Mouse (Mus musculus): ENCODE results near the gene Slc25a21. TPM values are rescaled to one million over a fixed set of nuclear protein-coding genes. Genes with fewer than 3 reads are reported as not detected.

The Slc25a21 gene
- polyA plus RNA-seq, 1 experiment from 2014 or later, result 0.46 TPM

GRCm38 (mm10) chr12:56944265-56944664 is 253.0 kb downstream of the Slc25a21 start:
- Histone ChIP-seq H3K4me2 (ENCODE audit: low read depth, low read length) (no peak overlapping the region), H3K27ac (ENCODE audit: low read length) (no peak overlapping the region), H3K9ac (ENCODE audit: low read length) (no peak overlapping the region), H3K4me1 (ENCODE audit: control insufficient read depth, insufficient read depth, low read length) (no peaks in the 10 kb centered on the region), H3K4me3 (ENCODE audit: low read length) (no peak overlapping the region), H3K9me3 (replicated peaks; ENCODE audit: control insufficient read depth, low read length) (no peaks in the 10 kb centered on the region), H3K36me3 (ENCODE audit: control insufficient read depth, insufficient read depth) (no peaks in the 10 kb centered on the region), H3K27me3 (ENCODE audit: control insufficient read depth, insufficient read depth, low read length) (no peaks in the 10 kb centered on the region)
- WGBS, result 68% methylated on average over 1 of the region's 1 CpGs
- no peak for ATAC-seq (replicated peaks; ENCODE audit: extremely low read depth, insufficient read depth, low FRiP score)

GRCm38 (mm10) chr12:56940861-56941260 is 256.4 kb downstream of the Slc25a21 start:
- ATAC-seq (replicated peaks; ENCODE audit: extremely low read depth, insufficient read depth, low FRiP score), result no peak
- 53% methylated on average over 3 of the region's 3 CpGs for WGBS
- no peak overlapping the region for H3K27ac ChIP-seq (ENCODE audit: low read length)

GRCm38 (mm10) chr12:56918145-56918544 is 279.1 kb downstream of the Slc25a21 start:
- WGBS, result 70% methylated on average over 6 of the region's 6 CpGs
- H3K27ac ChIP-seq (ENCODE audit: low read length), result no peak overlapping the region
- no peak for ATAC-seq (replicated peaks; ENCODE audit: extremely low read depth, insufficient read depth, low FRiP score)
- no peak overlapping the region for H3K4me3 ChIP-seq (ENCODE audit: low read length)
- no peaks in the 10 kb centered on the region for H3K9me3 ChIP-seq (replicated peaks; ENCODE audit: control insufficient read depth, low read length)
- H3K4me1 ChIP-seq (ENCODE audit: control insufficient read depth, insufficient read depth, low read length), result no peaks in the 10 kb centered on the region
- no peaks in the 10 kb centered on the region for H3K36me3 ChIP-seq (ENCODE audit: control insufficient read depth, insufficient read depth)
- no peak overlapping the region for H3K9ac ChIP-seq (ENCODE audit: low read length)
- H3K4me2 ChIP-seq (ENCODE audit: low read depth, low read length), result no peak overlapping the region
- no peaks in the 10 kb centered on the region for H3K27me3 ChIP-seq (ENCODE audit: control insufficient read depth, insufficient read depth, low read length)

More at GRCm38 (mm10) chr12:56940861-56941260, 256.4 kb downstream of the Slc25a21 start:
- H3K9ac ChIP-seq (ENCODE audit: low read length), result no peak overlapping the region
- no peaks in the 10 kb centered on the region for H3K27me3 ChIP-seq (ENCODE audit: control insufficient read depth, insufficient read depth, low read length)
- no peak overlapping the region for H3K4me3 ChIP-seq (ENCODE audit: low read length)
- no peaks in the 10 kb centered on the region for H3K9me3 ChIP-seq (replicated peaks; ENCODE audit: control insufficient read depth, low read length)
- H3K4me1 ChIP-seq (ENCODE audit: control insufficient read depth, insufficient read depth, low read length), result no peaks in the 10 kb centered on the region
- no peak overlapping the region for H3K4me2 ChIP-seq (ENCODE audit: low read depth, low read length)
- no peaks in the 10 kb centered on the region for H3K36me3 ChIP-seq (ENCODE audit: control insufficient read depth, insufficient read depth)

- no peak overlapping the region for H3K4me3 ChIP-seq (ENCODE audit: low read length)
- no peaks in the 10 kb centered on the region for H3K9me3 ChIP-seq (replicated peaks; ENCODE audit: control insufficient read depth, low read length)
- no peak overlapping the region for H3K9ac ChIP-seq (ENCODE audit: low read length)
- H3K27me3 ChIP-seq (ENCODE audit: control insufficient read depth, insufficient read depth, low read length), result no peaks in the 10 kb centered on the region
- H3K4me2 ChIP-seq (ENCODE audit: low read depth, low read length), result no peak overlapping the region
- WGBS, result 59% methylated on average over 5 of the region's 5 CpGs
- no peak overlapping the region for H3K27ac ChIP-seq (ENCODE audit: low read length)
- H3K36me3 ChIP-seq (ENCODE audit: control insufficient read depth, insufficient read depth), result no peaks in the 10 kb centered on the region
- no peak for ATAC-seq (replicated peaks; ENCODE audit: extremely low read depth, insufficient read depth, low FRiP score)
- no peaks in the 10 kb centered on the region for H3K4me1 ChIP-seq (ENCODE audit: control insufficient read depth, insufficient read depth, low read length)
These were observed 290.8 kb downstream of the Slc25a21 start for GRCm38 (mm10) chr12:56906476-56906875.

- ATAC-seq (replicated peaks; ENCODE audit: extremely low read depth, insufficient read depth, low FRiP score), result no peak
- no peaks in the 10 kb centered on the region for H3K36me3 ChIP-seq (ENCODE audit: control insufficient read depth, insufficient read depth)
- H3K9me3 ChIP-seq (replicated peaks; ENCODE audit: control insufficient read depth, low read length), result no peaks in the 10 kb centered on the region
- H3K4me3 ChIP-seq (ENCODE audit: low read length), result no peak overlapping the region
- 34% methylated on average over 9 of the region's 9 CpGs for WGBS
- H3K4me2 ChIP-seq (ENCODE audit: low read depth, low read length), result no peak overlapping the region
- H3K27me3 ChIP-seq (ENCODE audit: control insufficient read depth, insufficient read depth, low read length), result no peaks in the 10 kb centered on the region
- H3K9ac ChIP-seq (ENCODE audit: low read length), result no peak overlapping the region
- H3K4me1 ChIP-seq (ENCODE audit: control insufficient read depth, insufficient read depth, low read length), result no peaks in the 10 kb centered on the region
- H3K27ac ChIP-seq (ENCODE audit: low read length), result no peak overlapping the region
These were observed 291.5 kb downstream of the Slc25a21 start for GRCm38 (mm10) chr12:56905652-56906305.

- Histone ChIP-seq H3K4me2 (ENCODE audit: low read depth, low read length) (no peak overlapping the region), H3K9me3 (replicated peaks; ENCODE audit: control insufficient read depth, low read length) (no peaks in the 10 kb centered on the region), H3K4me3 (ENCODE audit: low read length) (no peak overlapping the region), H3K27ac (ENCODE audit: low read length) (no peak overlapping the region), H3K9ac (ENCODE audit: low read length) (no peak overlapping the region), H3K27me3 (ENCODE audit: control insufficient read depth, insufficient read depth, low read length) (no peaks in the 10 kb centered on the region), H3K36me3 (ENCODE audit: control insufficient read depth, insufficient read depth) (no peaks in the 10 kb centered on the region), H3K4me1 (ENCODE audit: control insufficient read depth, insufficient read depth, low read length) (no peaks in the 10 kb centered on the region)
- WGBS, result 49% methylated on average over 7 of the region's 7 CpGs
- ATAC-seq (replicated peaks; ENCODE audit: extremely low read depth, insufficient read depth, low FRiP score), result no peak
These were observed 292.1 kb downstream of the Slc25a21 start for GRCm38 (mm10) chr12:56905222-56905621.

GRCm38 (mm10) chr12:56902774-56903456 is 294.4 kb downstream of the Slc25a21 start:
- no peak overlapping the region for H3K4me2 ChIP-seq (ENCODE audit: low read depth, low read length)
- no peak overlapping the region for H3K27ac ChIP-seq (ENCODE audit: low read length)
- 80% methylated on average over 8 of the region's 8 CpGs for WGBS
- no peaks in the 10 kb centered on the region for H3K27me3 ChIP-seq (ENCODE audit: control insufficient read depth, insufficient read depth, low read length)
- H3K4me3 ChIP-seq (ENCODE audit: low read length), result no peak overlapping the region
- H3K9me3 ChIP-seq (replicated peaks; ENCODE audit: control insufficient read depth, low read length), result no peaks in the 10 kb centered on the region
- ATAC-seq (replicated peaks; ENCODE audit: extremely low read depth, insufficient read depth, low FRiP score), result no peak
- no peak overlapping the region for H3K9ac ChIP-seq (ENCODE audit: low read length)
- H3K36me3 ChIP-seq (ENCODE audit: control insufficient read depth, insufficient read depth), result no peaks in the 10 kb centered on the region
- H3K4me1 ChIP-seq (ENCODE audit: control insufficient read depth, insufficient read depth, low read length), result no peaks in the 10 kb centered on the region

GRCm38 (mm10) chr12:56897976-56898375 is 299.3 kb downstream of the Slc25a21 start:
- H3K4me3 ChIP-seq (ENCODE audit: low read length), result no peak overlapping the region
- H3K4me2 ChIP-seq (ENCODE audit: low read depth, low read length), result no peak overlapping the region
- no peaks in the 10 kb centered on the region for H3K36me3 ChIP-seq (ENCODE audit: control insufficient read depth, insufficient read depth)
- H3K4me1 ChIP-seq (ENCODE audit: control insufficient read depth, insufficient read depth, low read length), result no peaks in the 10 kb centered on the region
- no peak for ATAC-seq (replicated peaks; ENCODE audit: extremely low read depth, insufficient read depth, low FRiP score)
- 80% methylated on average over 8 of the region's 8 CpGs for WGBS
- no peaks in the 10 kb centered on the region for H3K9me3 ChIP-seq (replicated peaks; ENCODE audit: control insufficient read depth, low read length)
- H3K27ac ChIP-seq (ENCODE audit: low read length), result no peak overlapping the region
- no peak overlapping the region for H3K9ac ChIP-seq (ENCODE audit: low read length)
- no peaks in the 10 kb centered on the region for H3K27me3 ChIP-seq (ENCODE audit: control insufficient read depth, insufficient read depth, low read length)

GRCm38 (mm10) chr12:56897221-56897937 is 299.9 kb downstream of the Slc25a21 start:
- no peak overlapping the region for H3K27ac ChIP-seq (ENCODE audit: low read length)
- no peak for ATAC-seq (replicated peaks; ENCODE audit: extremely low read depth, insufficient read depth, low FRiP score)
- H3K4me2 ChIP-seq (ENCODE audit: low read depth, low read length), result no peak overlapping the region
- H3K9me3 ChIP-seq (replicated peaks; ENCODE audit: control insufficient read depth, low read length), result no peaks in the 10 kb centered on the region
- H3K4me3 ChIP-seq (ENCODE audit: low read length), result no peak overlapping the region
- 75% methylated on average over 8 of the region's 8 CpGs for WGBS
- no peaks in the 10 kb centered on the region for H3K4me1 ChIP-seq (ENCODE audit: control insufficient read depth, insufficient read depth, low read length)
- no peaks in the 10 kb centered on the region for H3K36me3 ChIP-seq (ENCODE audit: control insufficient read depth, insufficient read depth)
- H3K27me3 ChIP-seq (ENCODE audit: control insufficient read depth, insufficient read depth, low read length), result no peaks in the 10 kb centered on the region
- H3K9ac ChIP-seq (ENCODE audit: low read length), result no peak overlapping the region

Measured in heart, embryonic 16.5 days (tissue).